ENCODE assay signal across 9 mouse cellular contexts in the genomic region with DNA sequence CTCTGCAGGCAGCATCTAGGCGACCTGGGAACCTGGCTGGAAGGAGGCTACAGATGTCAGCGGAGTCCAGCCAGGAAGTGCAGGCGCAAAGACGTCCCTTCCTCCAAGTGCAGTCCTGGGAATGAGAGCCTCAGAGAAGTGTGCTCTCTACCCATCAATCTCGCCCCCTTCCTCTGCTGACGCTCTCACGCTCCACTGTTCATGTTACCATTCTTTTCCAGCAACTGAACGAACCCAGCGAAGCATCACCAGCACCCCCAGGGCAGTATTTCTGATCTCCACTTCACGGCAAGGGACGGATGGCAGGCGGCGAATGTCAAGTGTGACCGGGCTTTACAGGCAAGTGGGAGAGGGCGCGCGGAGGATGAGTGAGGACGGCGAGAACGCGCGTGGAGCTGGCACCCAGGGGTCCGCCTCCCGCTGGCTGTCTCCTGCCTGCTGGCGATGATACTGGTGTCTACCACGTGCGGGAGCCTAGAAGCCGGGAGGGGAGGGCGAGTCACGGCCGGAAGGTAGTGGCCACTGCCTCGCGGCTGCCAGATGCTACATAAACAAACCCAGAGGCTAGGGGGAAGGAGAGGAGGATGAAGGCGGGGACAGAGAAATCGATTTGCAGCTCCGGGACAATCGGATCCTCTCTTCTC. TPM values are rescaled to one million over a fixed set of nuclear protein-coding genes. Genes with fewer than 3 reads are reported as not detected.
DNase-seq lines count a peak whose midpoint lies in the region; ATAC-seq and TF ChIP-seq lines count a peak whose summit lies in the region.
"Had no signal": no experiment of that assay in that cellular context is flagged by ENCODE, and none has a peak within 500 bp of the region (broad histone marks: within the 10 kb centered on the region; RNA-seq: fewer than 3 reads in every experiment).

Gene Galntl6 (minus strand): TSS at position 445 of the 644 bp plus-strand sequence.

- no peak within 1 kb of the TSS for H3K27ac ChIP-seq in forebrain, embryonic 13.5 days
- peak within 1 kb of the TSS; percentile 84 for H3K27ac ChIP-seq in layer of hippocampus, adult 2 months
- H3K27ac ChIP-seq in stomach, embryonic 16.5 days (ENCODE audit: low read length), result no peak within 1 kb of the TSS

- ATAC-seq in forebrain, embryonic 13.5 days, result peak; percentile 81
- no peak for ATAC-seq in stomach, embryonic 16.5 days (ENCODE audit: insufficient read depth, low FRiP score)

- 0% methylated on average over 37 of the region's 37 CpGs for WGBS in forebrain, embryonic 13.5 days
- WGBS in stomach, embryonic 16.5 days, result under 1% methylated on average over 37 of the region's 37 CpGs

- H3K36me3 ChIP-seq in forebrain, embryonic 13.5 days (ENCODE audit: poor library complexity, severe bottlenecking), result no peaks in the 10 kb centered on the region
- H3K36me3 ChIP-seq in stomach, embryonic 16.5 days (ENCODE audit: control insufficient read depth, insufficient read depth, low read length), result no peaks in the 10 kb centered on the region

- DNase-seq in heart, adult 11 months, result peak; percentile 81
- DNase-seq in heart, postnatal 4 days, result no peak
- peak; percentile 62 for DNase-seq in brain, adult 2 months (ENCODE audit: low read depth, low spot score)
- DNase-seq in layer of hippocampus, adult 2 months (ENCODE audit: low spot score in 2 of 2), result peak; percentile 20 to 48
- DNase-seq in mesoderm, embryonic 11.5 days (ENCODE audit: low read depth, low spot score), result peak; percentile 56
- no peak for DNase-seq in adrenal gland, adult 2 months

- peaks cover 11% of the 10 kb centered on the region; the same call in 1 of the 2 replicates for H3K4me1 ChIP-seq in forebrain, embryonic 13.5 days
- H3K4me1 ChIP-seq in stomach, embryonic 16.5 days (ENCODE audit: control insufficient read depth, insufficient read depth, low read length), result peaks cover 4% of the 10 kb centered on the region; the same call in 1 of the 2 replicates

- peak within 1 kb of the TSS; percentile 72 for H3K4me3 ChIP-seq in forebrain, embryonic 13.5 days
- peak within 1 kb of the TSS; percentile 75 for H3K4me3 ChIP-seq in layer of hippocampus, adult 2 months
- H3K4me3 ChIP-seq in stomach, embryonic 16.5 days (replicated peaks; ENCODE audit: low read length), result peak within 1 kb of the TSS; percentile 58

- peak within 1 kb of the TSS; percentile 75 for H3K9ac ChIP-seq in forebrain, embryonic 13.5 days
- H3K9ac ChIP-seq in stomach, embryonic 16.5 days (ENCODE audit: low read length), result peak within 1 kb of the TSS; percentile 46

- peak within 1 kb of the TSS; percentile 96 for H3K4me2 ChIP-seq in forebrain, embryonic 13.5 days
- peak within 1 kb of the TSS; percentile 99 for H3K4me2 ChIP-seq in stomach, embryonic 16.5 days (ENCODE audit: low read depth, low read length)

- H3K9me3 ChIP-seq in forebrain, embryonic 13.5 days (replicated peaks), result no peaks in the 10 kb centered on the region
- H3K9me3 ChIP-seq in stomach, embryonic 16.5 days (replicated peaks; ENCODE audit: control insufficient read depth, low read length), result no peaks in the 10 kb centered on the region

- peaks cover 12% of the 10 kb centered on the region for H3K27me3 ChIP-seq in forebrain, embryonic 13.5 days
- H3K27me3 ChIP-seq in stomach, embryonic 16.5 days (ENCODE audit: control insufficient read depth, insufficient read depth, low read length), result no peaks in the 10 kb centered on the region
- H3K27me3 ChIP-seq: CH12.LX had no signal

- no peak for TF ChIP-seq CTCF in layer of hippocampus, adult 2 months (conservative IDR thresholded peaks at IDR 0.05)

RNA-seq across cellular contexts. Expression of gene Galntl6, which starts in this region (rescaled TPM):
- total RNA-seq in heart, postnatal 4 days (2021), result not detected
- polyA plus RNA-seq in forebrain, embryonic 13.5 days (2015; fragmentation: Nextera tagmentation; extraction: Ambion mirVana), result 2.5 and 4.3 TPM in 2 replicates
- total RNA-seq in layer of hippocampus, adult 2 months (2021), result 10 to 100 TPM; 46.5 to 48.5 TPM
- 1.7 and 2.6 TPM in 2 replicates for polyA plus RNA-seq in stomach, embryonic 16.5 days (2015; fragmentation: Nextera tagmentation; extraction: Ambion mirVana)
- under 1 TPM in 1 of 2 experiments, not detected in 1; 0.31 TPM for total RNA-seq in adrenal gland, adult 2 months (2021)
- polyA plus RNA-seq in adrenal gland, adult 2 months (2012; rRNA removed), result 0.03 TPM in 1 of 2 replicates, not detected in the other
- total RNA-seq: CH12.LX had no signal

Comparison
In these comparisons a context has a peak if more than half of its experiments do, and no peak if none do; other contexts are left out.
1. RNA of gene Galntl6 (total RNA-seq): 46.5 to 48.5 TPM in layer of hippocampus, adult 2 months; 0.31 TPM in adrenal gland, adult 2 months and not detected in heart, postnatal 4 days; every median in the first group is over 10 times any median in the second.
2. DNase-seq: peak in heart, adult 11 months (single experiment), brain, adult 2 months (single experiment), layer of hippocampus, adult 2 months (2 of 2) and mesoderm, embryonic 11.5 days (single experiment); none in heart, postnatal 4 days (single experiment) and adrenal gland, adult 2 months (single experiment).
3. Peak in every context shown above with its lines, with median percentiles within 50 percentile points of each other: H3K4me3 ChIP-seq.